Mouse (Mus musculus): ENCODE data around the gene Galntl6.
"Not testable (repeated sequence)": the region's sequence is repeated elsewhere in the genome, so short reads cannot be mapped to it uniquely, and the experiment has no call there.

The Galntl6 gene

DNA sequence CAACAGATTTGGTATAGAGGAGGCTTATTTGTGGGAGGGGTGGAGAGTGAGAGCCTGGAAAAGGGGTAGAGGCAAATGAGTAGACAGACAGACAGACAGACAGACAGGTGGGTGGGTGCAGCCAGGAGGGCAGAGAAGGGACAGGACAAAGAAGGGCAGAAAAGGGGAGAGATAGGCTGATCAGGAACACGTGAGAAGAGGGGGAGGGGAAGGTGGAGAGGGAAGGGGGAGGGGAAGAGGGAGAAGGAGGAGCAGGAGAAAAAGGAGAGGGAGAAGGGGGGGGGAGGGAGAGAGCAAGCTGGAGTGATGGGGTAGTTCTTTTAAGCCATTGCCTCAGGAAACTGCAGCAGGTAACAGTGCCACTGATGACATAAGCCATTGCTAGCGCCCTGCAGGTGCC is 1144.9 kb downstream of the Galntl6 start:
- no peak for DNase-seq (ENCODE audit: low spot score in 2 of 2)

DNA sequence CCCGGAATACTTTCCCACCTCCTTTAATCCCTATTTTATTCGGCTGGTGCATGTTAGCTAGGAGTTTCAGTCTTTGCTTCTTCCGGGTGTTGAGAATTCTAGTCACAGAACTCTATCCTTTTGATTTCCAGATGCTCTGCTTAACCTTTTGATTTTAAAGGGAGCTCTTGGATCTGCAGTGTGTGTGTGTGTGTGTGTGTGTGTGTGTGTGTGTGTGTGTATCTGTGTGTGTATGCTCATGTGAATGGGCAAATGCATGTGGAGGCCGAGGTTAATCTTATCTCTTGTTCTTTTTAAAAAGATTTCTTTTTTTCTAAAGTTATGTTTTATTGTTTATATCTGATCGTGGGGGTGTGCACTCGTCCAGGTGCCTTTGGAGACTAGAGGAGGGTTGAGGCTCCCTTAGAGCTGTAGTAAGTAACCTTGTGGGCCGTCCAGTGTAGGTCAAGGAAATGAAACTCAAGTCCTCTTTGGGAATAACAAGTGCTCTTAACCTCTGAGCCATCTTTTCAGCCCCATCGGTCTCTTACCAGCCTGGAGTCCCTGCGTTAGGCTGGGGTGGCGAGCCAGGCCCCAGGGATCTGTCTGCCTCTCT is 1145.9 kb downstream of the Galntl6 start:
- DNase-seq (ENCODE audit: low spot score in 2 of 2) = no peak

DNA sequence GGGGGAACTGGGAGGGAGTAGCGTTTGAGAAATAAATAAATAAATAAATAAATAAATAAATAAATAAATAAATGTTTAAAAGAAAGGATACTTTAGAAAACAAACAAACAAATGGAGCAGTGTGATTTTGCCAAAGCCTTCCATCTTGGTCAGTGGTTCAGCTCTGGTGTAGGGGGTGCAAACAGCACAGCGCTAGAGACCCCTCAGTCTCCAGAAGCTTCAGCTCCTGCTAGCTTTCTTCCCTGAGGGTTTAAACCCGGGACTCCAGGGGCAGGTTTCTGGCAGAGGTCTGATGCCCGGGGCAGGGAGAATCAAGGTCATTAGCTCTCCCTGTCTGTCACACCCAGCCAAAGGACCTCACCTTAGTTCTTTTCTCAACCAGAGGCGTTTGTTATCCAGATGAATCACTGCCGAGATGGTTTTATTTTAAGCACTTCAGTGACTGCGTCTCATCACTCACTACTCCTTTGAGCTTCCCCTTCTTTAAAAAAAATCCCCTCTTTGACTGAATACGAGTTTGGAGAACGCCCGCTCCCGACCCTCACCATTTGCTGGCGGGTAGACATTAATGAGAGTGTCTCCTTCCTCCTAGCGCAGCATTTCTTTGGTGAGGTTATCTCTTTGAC is 1146.6 kb downstream of the Galntl6 start:
- no peak for DNase-seq (ENCODE audit: low spot score in 2 of 2)

DNA sequence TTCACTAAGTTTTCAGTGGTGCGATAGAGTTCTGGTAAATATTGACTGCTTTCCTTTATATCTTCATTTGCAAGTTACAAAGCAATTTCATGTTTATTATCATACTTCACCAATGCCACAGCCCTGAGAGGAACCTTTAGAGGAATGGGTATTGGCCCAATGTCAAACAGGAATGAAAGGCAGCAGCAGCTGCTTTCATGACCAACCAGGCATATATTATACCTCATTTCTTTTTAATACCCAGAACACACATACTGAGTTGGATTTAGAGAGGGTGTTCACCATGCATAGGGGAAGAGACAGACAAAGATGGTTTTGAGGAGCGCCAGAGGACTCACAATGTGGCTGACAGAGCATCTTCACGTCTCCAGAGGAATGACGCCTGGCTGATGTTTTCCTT is 1147.2 kb downstream of the Galntl6 start:
- DNase-seq (ENCODE audit: low spot score in 2 of 2) = no peak

DNA sequence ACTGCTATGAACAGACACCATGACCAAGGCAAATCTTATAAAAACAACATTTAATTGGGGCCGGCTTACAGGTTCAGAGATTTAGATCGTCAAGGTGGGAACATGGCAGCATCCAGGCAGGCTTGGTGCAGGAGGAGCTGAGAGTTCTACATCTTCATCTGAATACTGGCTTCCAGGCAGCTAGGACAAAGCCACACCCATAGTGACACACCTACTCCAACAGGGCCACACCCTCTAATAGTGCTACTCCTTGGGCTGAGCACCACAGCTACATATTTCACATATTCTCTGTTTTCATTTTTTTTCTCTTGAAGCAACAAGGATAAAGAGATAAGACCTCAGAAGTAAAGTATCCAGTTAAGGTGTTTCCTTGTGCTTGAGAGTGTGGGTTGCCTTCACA is 1149.8 kb downstream of the Galntl6 start:
- DNase-seq (ENCODE audit: low spot score in 2 of 2) = not testable (repeated sequence)

DNA sequence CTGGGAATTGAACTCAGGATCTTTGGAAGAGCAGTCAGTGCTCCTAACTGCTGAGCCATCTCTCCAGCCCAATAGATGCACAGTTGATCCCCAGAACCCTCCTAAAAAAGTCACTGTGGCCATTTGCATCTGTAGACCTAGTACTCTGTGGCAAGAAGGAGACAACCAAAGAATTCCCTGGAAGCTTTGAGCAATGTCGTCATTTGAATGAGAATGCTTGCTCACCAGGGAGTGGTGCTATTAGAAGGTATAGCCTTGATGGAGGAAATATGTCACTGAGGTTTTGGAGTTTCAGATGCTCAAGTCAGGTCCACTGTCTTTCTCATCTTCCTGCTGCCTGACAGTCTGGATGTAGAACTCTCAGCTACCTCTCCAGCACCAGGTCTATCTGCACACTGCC is 1151.5 kb downstream of the Galntl6 start:
- no peak for DNase-seq (ENCODE audit: low spot score in 2 of 2)

DNA sequence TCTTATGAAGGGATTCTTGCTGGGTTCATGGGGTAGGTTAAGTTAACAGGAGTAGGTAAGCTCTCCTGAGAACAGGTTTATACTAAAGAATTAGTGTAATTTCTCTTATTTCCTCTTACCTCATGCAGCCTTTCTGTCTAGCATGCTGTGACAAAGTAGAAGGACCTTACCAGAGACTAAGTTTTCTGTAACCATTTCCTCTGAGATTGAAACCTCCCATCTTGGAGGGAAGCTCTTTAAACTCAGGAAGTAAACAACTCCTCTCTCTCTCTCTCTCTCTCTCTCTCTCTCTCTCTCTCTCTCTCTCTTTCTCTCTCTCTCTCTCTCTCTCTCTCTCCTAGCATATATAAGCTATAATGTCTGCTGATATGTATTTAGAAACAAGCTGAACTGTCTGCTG is 1153.6 kb downstream of the Galntl6 start:
- DNase-seq (ENCODE audit: low spot score in 2 of 2) = no peak

DNA sequence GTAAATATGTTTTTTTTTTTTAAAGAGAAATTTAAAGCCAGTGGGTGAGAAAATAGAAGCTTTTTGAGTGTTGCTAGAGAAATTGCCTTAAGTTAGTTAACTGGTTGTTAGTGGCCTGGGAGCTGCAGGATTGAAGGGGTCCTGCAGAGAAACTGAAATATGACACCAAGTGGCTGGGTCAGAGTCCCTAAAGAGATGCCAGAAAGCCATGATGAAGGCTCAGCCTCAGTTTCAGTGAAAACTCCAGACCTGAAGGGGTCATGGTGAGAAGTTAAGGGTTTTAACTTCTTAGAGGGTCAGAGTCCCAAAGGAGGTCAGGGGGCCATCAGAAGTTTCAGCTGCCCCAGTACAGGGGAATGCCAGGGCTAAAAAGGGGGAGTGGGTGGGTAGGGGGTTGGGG is 1155.0 kb downstream of the Galntl6 start:
- no peak for DNase-seq (ENCODE audit: low spot score in 2 of 2)

DNA sequence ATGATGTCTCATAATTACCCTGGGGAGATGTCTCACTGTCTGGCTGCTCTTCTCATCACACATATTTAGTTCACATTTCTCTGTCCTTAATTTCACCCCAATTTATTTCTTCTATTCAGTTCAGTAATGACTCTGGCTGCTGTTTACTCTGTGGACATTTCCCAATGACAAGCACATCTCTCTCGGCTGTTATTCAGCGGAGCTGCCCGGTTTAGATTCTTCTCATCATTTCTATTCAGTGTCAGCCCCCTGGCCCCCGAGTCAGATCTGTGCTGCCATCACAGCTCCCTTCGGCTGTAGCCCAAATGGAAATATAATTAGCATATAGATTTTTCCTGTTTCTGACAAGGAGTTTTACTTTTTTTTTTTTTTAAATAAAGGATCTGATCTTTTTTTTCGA is 1158.4 kb downstream of the Galntl6 start:
- no peak for DNase-seq (ENCODE audit: low spot score in 2 of 2)

DNA sequence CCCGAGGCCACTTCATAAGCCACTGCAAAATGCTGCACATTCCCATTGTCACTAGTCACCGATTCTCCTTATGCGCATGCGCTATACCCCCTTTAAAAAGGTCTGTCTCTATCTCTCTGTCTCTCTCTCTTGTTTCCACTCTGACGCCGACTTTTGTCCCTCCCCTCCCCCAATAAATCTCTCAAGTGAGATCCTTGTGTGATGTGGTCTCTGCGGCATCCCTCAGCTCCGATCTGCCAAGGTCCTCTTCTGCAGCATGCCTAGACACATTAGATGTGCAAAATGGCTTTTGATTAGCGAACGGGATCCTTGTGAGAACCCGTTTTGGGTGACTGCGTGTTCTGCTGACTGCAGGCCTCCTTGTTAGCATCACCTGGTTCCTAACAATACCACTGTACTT is 1168.8 kb downstream of the Galntl6 start:
- DNase-seq (ENCODE audit: low spot score in 2 of 2) = no peak

DNA sequence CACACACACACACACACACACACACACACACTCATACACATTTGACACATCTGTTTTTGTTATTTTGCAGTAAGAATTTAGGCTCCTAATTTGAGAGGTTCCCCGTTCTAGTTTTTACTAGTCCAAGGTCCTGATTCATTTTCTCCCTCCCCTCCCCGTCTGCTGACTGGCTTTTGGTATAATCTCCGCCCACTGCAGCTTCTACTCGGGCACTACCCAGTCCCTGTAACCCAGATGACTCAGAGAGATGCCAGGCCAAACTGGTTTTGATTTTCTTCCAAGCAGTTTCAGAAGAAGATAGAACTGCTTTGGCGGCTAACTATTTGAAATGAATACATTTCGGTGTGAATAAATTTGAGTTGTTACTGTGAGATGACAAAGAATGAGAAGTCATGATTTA is 1170.5 kb downstream of the Galntl6 start:
- no peak for DNase-seq (ENCODE audit: low spot score in 2 of 2)

DNA sequence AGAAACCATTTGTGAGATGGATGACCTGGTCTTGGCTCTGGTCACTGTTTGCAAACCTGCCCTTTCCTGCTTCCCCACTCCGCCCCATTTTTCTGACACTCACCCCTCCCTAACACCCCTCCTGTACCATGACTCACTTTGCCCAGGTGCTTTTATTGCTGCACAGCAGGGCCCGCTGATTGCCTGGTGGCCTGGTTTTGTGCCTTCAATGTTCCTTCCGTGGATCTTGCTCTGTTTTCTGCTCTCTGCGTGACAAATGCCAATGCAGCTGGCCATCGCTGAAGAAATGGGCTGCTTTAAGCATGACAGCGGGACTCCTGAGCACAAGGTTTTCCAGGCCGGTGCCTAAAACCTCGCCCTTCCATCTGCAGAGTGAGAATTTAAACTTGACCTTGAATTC is 1171.1 kb downstream of the Galntl6 start:
- DNase-seq (ENCODE audit: low spot score in 2 of 2) = no peak

DNA sequence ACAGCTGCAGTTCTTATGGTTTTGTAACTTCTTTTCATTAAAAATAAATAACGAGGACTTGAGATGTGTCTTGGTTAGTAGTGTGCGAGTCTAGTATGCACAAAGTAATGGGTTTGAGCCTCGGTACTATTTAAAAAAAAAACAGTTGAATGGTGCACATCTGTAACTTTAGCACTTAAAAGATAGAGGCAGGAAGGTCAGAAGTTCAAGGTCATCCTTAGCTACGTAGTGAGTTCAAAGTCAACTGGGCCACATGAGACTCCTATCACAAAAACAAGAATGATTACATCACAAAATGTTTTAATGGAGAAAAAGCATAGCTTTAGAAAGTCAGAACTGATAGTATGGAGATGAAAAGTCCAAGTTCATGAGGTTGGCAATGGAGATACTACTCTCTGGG is 1175.2 kb downstream of the Galntl6 start:
- no peak for DNase-seq (ENCODE audit: low spot score in 2 of 2)

DNA sequence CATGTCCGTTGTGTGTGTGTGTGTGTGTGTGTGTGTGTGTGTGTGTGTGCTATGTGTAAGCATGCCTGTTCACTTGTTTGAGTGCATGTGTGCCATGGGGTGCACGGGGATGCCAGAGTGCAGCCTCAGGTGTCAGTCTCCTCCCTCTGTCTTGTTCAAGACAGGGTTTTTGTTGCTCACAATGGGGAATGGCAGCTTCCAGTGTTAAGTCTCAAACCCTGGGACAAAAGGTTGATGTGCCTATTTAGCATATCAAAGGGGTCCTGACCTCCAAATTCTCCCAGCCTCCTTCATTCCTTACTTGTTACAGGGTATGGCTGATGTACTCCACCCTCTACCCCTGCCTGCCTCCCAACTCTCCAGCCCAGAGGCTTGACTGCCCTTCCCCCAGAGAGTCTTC is 1179.6 kb downstream of the Galntl6 start:
- DNase-seq (ENCODE audit: low spot score in 2 of 2) = no peak

DNA sequence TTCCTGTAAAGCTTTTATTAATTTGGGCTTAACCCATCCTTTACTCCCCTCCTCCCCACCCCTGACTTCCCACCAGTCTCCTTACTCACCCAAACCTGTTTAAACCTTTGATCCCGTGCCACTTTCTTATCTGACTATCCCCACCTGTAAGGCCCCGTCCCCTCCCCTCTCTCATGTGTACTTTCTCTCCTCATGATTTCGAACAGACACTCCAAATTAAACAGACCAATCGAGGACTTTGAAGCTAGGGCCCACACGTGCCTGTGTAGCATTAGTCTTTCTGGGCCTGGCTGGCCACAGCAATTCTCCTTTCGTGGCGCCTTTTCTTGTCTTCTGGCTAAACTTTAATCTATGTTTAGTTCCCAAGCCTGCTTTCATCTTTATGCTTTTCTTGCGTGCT is 1180.8 kb downstream of the Galntl6 start:
- DNase-seq (ENCODE audit: low spot score in 2 of 2) = no peak

DNA sequence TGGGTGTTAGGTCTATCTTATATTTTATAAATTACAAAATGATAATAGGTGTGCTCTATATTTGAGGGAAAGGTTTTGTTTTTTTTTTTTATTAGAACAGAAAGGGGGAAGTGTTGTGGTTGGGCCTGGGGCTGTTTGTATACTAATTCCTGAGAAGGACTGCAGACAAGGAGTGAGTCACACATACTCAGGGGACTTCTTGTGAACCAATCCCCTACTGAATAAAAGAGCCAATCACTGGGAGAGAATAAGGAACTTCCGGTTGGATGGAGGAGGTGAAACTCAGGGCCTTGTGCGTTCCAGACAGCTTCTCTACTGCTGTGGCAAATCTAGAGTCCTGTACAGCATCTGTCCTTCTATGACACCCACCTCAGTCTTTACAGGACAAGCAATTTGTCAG is 1184.2 kb downstream of the Galntl6 start:
- DNase-seq (ENCODE audit: low spot score in 2 of 2) = no peak

DNA sequence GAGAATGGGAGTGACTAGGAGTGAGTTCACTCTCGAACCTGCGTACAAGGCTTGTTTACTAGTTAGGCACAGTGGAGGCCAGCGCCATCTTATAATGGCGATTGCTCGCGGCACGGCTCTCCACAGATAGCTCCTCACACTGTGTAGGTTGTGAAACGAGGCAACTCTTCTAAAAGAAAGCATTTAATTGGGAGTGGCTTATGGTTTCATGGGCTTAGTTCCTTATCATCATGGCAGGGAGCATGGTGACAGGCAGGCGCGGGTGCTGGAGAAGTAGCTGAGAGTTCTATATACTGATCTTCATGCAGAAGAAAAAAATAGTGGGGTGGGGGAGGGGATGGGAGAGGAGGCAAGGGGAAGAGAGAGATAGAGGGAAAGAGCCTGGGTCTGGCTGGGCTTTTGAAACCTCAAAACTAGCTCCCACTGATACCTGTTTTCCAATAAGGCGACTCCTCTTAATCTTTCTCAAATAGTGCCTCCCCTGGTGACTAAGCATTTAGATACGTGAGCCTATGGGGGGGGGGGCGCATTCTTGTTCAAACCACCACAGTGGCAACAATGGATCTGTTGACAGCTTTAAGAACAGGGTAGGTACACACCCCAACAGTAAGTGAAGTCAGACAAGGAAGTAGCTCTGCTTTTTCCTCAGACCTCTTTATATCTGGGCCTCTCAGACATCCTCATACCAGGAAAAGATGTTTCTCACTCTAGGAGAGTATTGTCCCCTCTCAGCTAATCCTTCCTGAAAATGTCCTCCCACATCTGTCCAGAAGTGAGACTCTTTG is 1187.4 kb downstream of the Galntl6 start:
- DNase-seq (ENCODE audit: low spot score in 2 of 2) = no peak
